Mouse (Mus musculus) hindbrain, postnatal 0 days (tissue): ENCODE results near the gene Hyal1. TPM values are rescaled to one million over a fixed set of nuclear protein-coding genes. Genes with fewer than 3 reads are reported as not detected.

Source experiments
- ATAC-seq: fragments of 200-750 bp; cut with Nextera tagmentation; 2 replicates; pipeline ENCODE4 v1.8.0; 2017; ENCODE audit warnings: mild to moderate bottlenecking, moderate TSS enrichment, moderate library complexity
- DNase-seq: peaks from one replicate; pipeline ENCODE4 v3.0.0-alpha.2; 2015; ENCODE audit warnings: low spot score
- H3K27ac ChIP-seq: fragments of 300-500 bp; sonication (generic); 2 replicates; pipeline ENCODE4 v1.5.1; 2014; ENCODE audit warnings: mild to moderate bottlenecking
- H3K27me3 ChIP-seq: fragments of 300-500 bp; sonication (generic); 2 replicates; pipeline ENCODE4 v1.6.1; 2014; ENCODE audit warnings: low read length, mixed read lengths; ENCODE audit not compliant: insufficient read depth
- H3K36me3 ChIP-seq: fragments of 300-500 bp; sonication (generic); 2 replicates; pipeline ENCODE4 v1.6.1; 2014; ENCODE audit warnings: low read length, mixed read lengths; ENCODE audit not compliant: insufficient read depth
- H3K4me1 ChIP-seq: fragments of 300-500 bp; sonication (generic); 2 replicates; pipeline ENCODE4 v1.6.1; 2014; ENCODE audit warnings: antibody characterized with exemption, low read length, mixed read lengths; ENCODE audit not compliant: insufficient read depth
- H3K4me2 ChIP-seq: fragments of 300-500 bp; sonication (generic); 2 replicates; pipeline ENCODE4 v1.6.1; 2014; ENCODE audit warnings: low read depth, mild to moderate bottlenecking, low read length, moderate library complexity, mixed read lengths
- H3K4me3 ChIP-seq: fragments of 300-500 bp; sonication (generic); 2 replicates; pipeline ENCODE4 v1.5.1; 2014; ENCODE audit warnings: low read length
- H3K9ac ChIP-seq: fragments of 300-500 bp; sonication (generic); replicated peaks from 2 replicates; pipeline ENCODE4 v1.6.1; 2014; ENCODE audit warnings: mild to moderate bottlenecking, low read length, moderate library complexity, mixed read lengths
- H3K9me3 ChIP-seq: fragments of 300-500 bp; sonication (generic); 2 replicates; pipeline ENCODE4 v1.6.1; 2016; ENCODE audit warnings: low read length, mixed read lengths
- CTCF ChIP-seq: IDR thresholded peaks from 2 replicates; pipeline ENCODE4 v1.5.1; 2016; ENCODE audit warnings: antibody characterized with exemption, control low read depth, low read depth
- whole genome bisulfite sequencing: fragments of 180-500 bp; shearing (Covaris S2); extraction: QIAGEN DNeasy Blood & Tissue Kit; methylation state at CpG from one replicate; pipeline ENCODE4 v1.1.7; 2014; 5-methylcytosine and 5-hydroxymethylcytosine counted together
- polyA plus RNA-seq: library from polyadenylated mRNA; unstranded; fragments of >200 nt; fragmentation: Nextera tagmentation; extraction: Ambion mirVana; gene quantifications from 2 replicates; pipeline ENCODE4 v1.2.1, GENCODE M21; 2015
- total RNA-seq: library from RNA; depleted of rRNA; stranded (reverse); fragments of >200 nt; gene quantifications from 2 replicates; pipeline ENCODE4 v1.2.3, GENCODE M21; 2014

The Hyal1 gene
- total and polyA plus RNA-seq, 2 experiments from 2014 or later, result 3.3 to 7.7 TPM

- Histone ChIP-seq H3K36me3 (no peaks in the 10 kb centered on the region), H3K4me3 (no peak overlapping the region), H3K4me2 (no peak overlapping the region), H3K27me3 (no peaks in the 10 kb centered on the region), H3K9ac (no peak overlapping the region), H3K9me3 (no peaks in the 10 kb centered on the region), H3K4me1 (peaks cover 4% of the 10 kb centered on the region; the same call in 1 of the 2 replicates), H3K27ac (no peak overlapping the region)
- DNase-seq (no peak), ATAC-seq (no peak)
- WGBS, result 83% methylated on average over 12 of the region's 12 CpGs
- peak; percentile 30; the same call in 1 of the 2 replicates for TF ChIP-seq CTCF
Observed at GRCm38 (mm10) chr9:107600745-107601144, 24.0 kb downstream of the Hyal1 start.

- no peaks in the 10 kb centered on the region for H3K9me3 ChIP-seq
- H3K9ac ChIP-seq, result no peak overlapping the region
- TF ChIP-seq CTCF, result no peak
- no peaks in the 10 kb centered on the region for H3K27me3 ChIP-seq
- DNase-seq (no peak), ATAC-seq (no peak)
- H3K4me1 ChIP-seq, result peaks cover 4% of the 10 kb centered on the region; the same call in 1 of the 2 replicates
- no peak overlapping the region for H3K4me3 ChIP-seq
- WGBS, result 90% methylated on average over 11 of the region's 11 CpGs
- H3K4me2 ChIP-seq, result no peak overlapping the region
- no peak overlapping the region for H3K27ac ChIP-seq
- no peaks in the 10 kb centered on the region for H3K36me3 ChIP-seq
Observed at GRCm38 (mm10) chr9:107601275-107601674, 24.5 kb downstream of the Hyal1 start.

GRCm38 (mm10) chr9:107602068-107602648 lies 25.4 kb downstream of the Hyal1 start:
- peak; percentile 84 for ATAC-seq
- no peak overlapping the region for H3K9ac ChIP-seq
- H3K27ac ChIP-seq, result peak overlapping the region; percentile 28; the same call in 1 of the 2 replicates

GRCm38 (mm10) chr9:107603251-107603650 lies 26.5 kb downstream of the Hyal1 start:
- peaks cover 9% of the 10 kb centered on the region; the same call in 1 of the 2 replicates for H3K4me1 ChIP-seq
- no peak overlapping the region for H3K4me3 ChIP-seq
- no peak overlapping the region for H3K9ac ChIP-seq
- 81% methylated on average over 6 of the region's 6 CpGs for WGBS
- H3K4me2 ChIP-seq, result no peak overlapping the region
- TF ChIP-seq CTCF, result no peak
- no peaks in the 10 kb centered on the region for H3K27me3 ChIP-seq
- DNase-seq (no peak), ATAC-seq (no peak)
- H3K36me3 ChIP-seq, result no peaks in the 10 kb centered on the region
- no peaks in the 10 kb centered on the region for H3K9me3 ChIP-seq
- no peak overlapping the region for H3K27ac ChIP-seq

More at GRCm38 (mm10) chr9:107602068-107602648, 25.4 kb downstream of the Hyal1 start:
- Histone ChIP-seq H3K27me3 (no peaks in the 10 kb centered on the region), H3K4me2 (no peak overlapping the region), H3K4me1 (peaks cover 4% of the 10 kb centered on the region; the same call in 1 of the 2 replicates), H3K9me3 (no peaks in the 10 kb centered on the region), H3K36me3 (no peaks in the 10 kb centered on the region), H3K4me3 (no peak overlapping the region)
- peak; percentile 95 for DNase-seq
- WGBS, result 11% methylated on average over 10 of the region's 10 CpGs
- peak; percentile 99 for TF ChIP-seq CTCF

- H3K4me3 ChIP-seq, result no peak overlapping the region
- 43% methylated on average over 21 of the region's 23 CpGs for WGBS
Observed at GRCm38 (mm10) chr9:107605041-107605661, 28.4 kb downstream of the Hyal1 start.

GRCm38 (mm10) chr9:107606591-107606990 lies 29.9 kb downstream of the Hyal1 start:
- Histone ChIP-seq H3K27ac (peak overlapping the region; percentile 27; the same call in 1 of the 2 replicates), H3K4me2 (0 out of 2 replicates have a peak overlapping the region, but pooled peaks have one; percentile 0), H3K27me3 (no peaks in the 10 kb centered on the region), H3K4me3 (no peak overlapping the region), H3K9me3 (no peaks in the 10 kb centered on the region), H3K9ac (no peak overlapping the region), H3K36me3 (no peaks in the 10 kb centered on the region), H3K4me1 (peaks cover 13% of the 10 kb centered on the region)
- WGBS, result 30% methylated on average over 9 of the region's 9 CpGs
- no peak for TF ChIP-seq CTCF
- no peak for ATAC-seq
- DNase-seq, result no peak

More at GRCm38 (mm10) chr9:107605041-107605661, 28.4 kb downstream of the Hyal1 start:
- H3K27me3 ChIP-seq, result no peaks in the 10 kb centered on the region
- H3K4me2 ChIP-seq, result 0 out of 2 replicates have a peak overlapping the region, but pooled peaks have one; percentile 10
- H3K9ac ChIP-seq, result no peak overlapping the region; the same call in 1 of the 2 replicates
- TF ChIP-seq CTCF, result no peak
- no peak for ATAC-seq
- no peaks in the 10 kb centered on the region for H3K9me3 ChIP-seq
- H3K36me3 ChIP-seq, result no peaks in the 10 kb centered on the region
- H3K27ac ChIP-seq, result no peak overlapping the region
- no peak for DNase-seq
- H3K4me1 ChIP-seq, result peaks cover 9% of the 10 kb centered on the region; the same call in 1 of the 2 replicates
